Mouse (Mus musculus) heart, adult 2 months (tissue): Measurements from ENCODE around the gene Nr6a1. TPM values are rescaled to one million over a fixed set of nuclear protein-coding genes. Genes with fewer than 3 reads are reported as not detected.

ENCODE experiments used
- DNase-seq, 2 experiments: peaks; one replicate each; pipeline ENCODE4 v3.0.0; 2021
- H3K27ac ChIP-seq: fragments of 200-600 bp; 2 replicates; pipeline ENCODE4 v1.8.1; 2022
- H3K27me3 ChIP-seq: fragments of 200-500 bp; 2 replicates; pipeline ENCODE4 v1.6.1; 2012; ENCODE audit warnings: mild to moderate bottlenecking, low read length, inconsistent platforms, mixed read lengths; ENCODE audit not compliant: control insufficient read depth, insufficient read depth
- H3K36me3 ChIP-seq: fragments of 200-500 bp; 2 replicates; pipeline ENCODE4 v1.6.1; 2012; ENCODE audit warnings: low read length, inconsistent platforms; ENCODE audit not compliant: control insufficient read depth, insufficient read depth
- H3K4me1 ChIP-seq: fragments of 200-500 bp; 2 replicates; pipeline ENCODE4 v1.6.1; 2011; ENCODE audit warnings: low read length; ENCODE audit not compliant: control insufficient read depth, insufficient read depth
- H3K4me3 ChIP-seq: fragments of 200-600 bp; 2 replicates; pipeline ENCODE4 v1.8.1; 2022
- H3K79me2 ChIP-seq: fragments of 200-500 bp; replicated peaks from 2 replicates; pipeline ENCODE4 v1.6.1; 2012; ENCODE audit warnings: mild to moderate bottlenecking, inconsistent platforms, low read length, moderate library complexity, mixed read lengths; ENCODE audit not compliant: control insufficient read depth, insufficient read depth
- H3K9ac ChIP-seq: fragments of 200-500 bp; 2 replicates; pipeline ENCODE4 v1.6.1; 2012; ENCODE audit warnings: low read depth, mild to moderate bottlenecking, control low read depth, inconsistent platforms, low read length, mixed read lengths
- CTCF ChIP-seq: fragments of 200-600 bp; IDR thresholded peaks from 2 replicates; pipeline ENCODE4 v1.8.1; 2022; ENCODE audit warnings: antibody characterized with exemption, mild to moderate bottlenecking, moderate library complexity
- EP300 ChIP-seq: fragments of 200-500 bp; IDR thresholded peaks from 2 replicates; pipeline ENCODE4 v1.6.1; 2011; ENCODE audit warnings: low read depth, low read length, control low read depth; ENCODE audit not compliant: insufficient read depth
- POLR2A ChIP-seq: fragments of 200-500 bp; IDR thresholded peaks from 2 replicates; pipeline ENCODE4 v1.6.1; 2011; ENCODE audit warnings: mild to moderate bottlenecking, low read depth, low read length, control low read depth; ENCODE audit not compliant: insufficient read depth
- WGBS: fragments of 180-500 bp; shearing (Covaris S2); methylation state at CpG from one replicate; pipeline ENCODE4 v1.1.7; 2018; 5-methylcytosine and 5-hydroxymethylcytosine counted together
- intact Hi-C: fragments of 180-260 bp; cut with DNase I; formaldehyde crosslinking; loops from one replicate; pipeline ENCODE4 v1.15.1; 2025
- polyA plus RNA-seq: library from polyadenylated mRNA; depleted of rRNA; stranded (reverse); fragments of >200 nt; gene quantifications from 2 replicates; pipeline ENCODE4 v1.2.3, GENCODE M21; 2012
- total RNA-seq, 2 experiments: library from RNA; stranded (reverse); gene quantifications; 2 replicates each; pipeline ENCODE4 v1.2.3; 2021

Nr6a1 gene
- total and polyA plus RNA-seq, 3 experiments: 1.2 to 1.4 (median 1.3) TPM

DNA sequence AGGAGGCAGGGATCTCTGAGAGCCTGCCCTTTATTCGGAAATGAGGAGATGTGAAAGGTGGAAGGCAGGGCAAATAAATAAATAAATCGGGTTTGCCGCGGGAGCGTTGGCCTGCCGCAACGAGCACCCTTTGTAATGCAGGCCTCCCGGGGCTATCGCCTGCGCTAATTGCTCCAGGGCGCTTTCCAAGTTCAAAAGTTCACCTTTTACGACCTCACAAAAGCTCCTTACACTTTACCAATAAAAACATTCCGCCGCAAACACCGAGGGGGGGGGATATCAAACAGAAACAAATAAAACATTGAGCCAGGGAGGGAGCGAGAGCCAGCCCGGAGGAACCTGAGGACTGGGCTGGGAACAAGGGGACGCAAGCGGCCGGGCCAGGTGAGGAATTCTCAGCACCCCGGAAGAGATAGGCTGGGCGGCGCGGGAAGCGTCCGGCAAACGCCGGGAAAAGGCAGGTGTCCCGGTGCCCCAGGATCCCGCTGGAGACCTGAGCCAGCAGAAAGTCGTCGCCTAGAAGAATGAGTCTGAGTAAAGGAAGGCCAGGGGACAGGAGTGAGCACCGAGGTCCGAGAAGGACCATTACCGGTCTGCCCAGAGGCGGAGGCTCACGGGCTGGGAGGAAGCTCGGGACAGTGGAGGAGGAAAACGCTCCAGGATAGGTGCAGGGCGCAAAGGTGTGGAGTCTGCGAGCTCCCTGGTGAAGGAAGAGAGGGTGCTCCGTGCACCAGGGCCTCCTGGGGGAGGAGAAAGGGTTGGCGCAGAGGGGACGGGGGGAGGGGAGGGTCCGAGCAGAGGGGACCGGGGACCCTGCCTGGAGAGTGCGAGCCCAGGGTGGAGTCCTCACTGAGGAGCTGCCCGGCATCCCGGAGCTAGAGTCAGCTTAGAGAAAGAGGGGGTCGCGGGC is 2.1 kb downstream of the Nr6a1 start:
- H3K4me3 ChIP-seq: peak overlapping the region; percentile 80
- peak overlapping the region; percentile 82 for H3K27ac ChIP-seq
- 3% methylated on average over 49 of the region's 51 CpGs for WGBS
- intact Hi-C loops: loop anchor here (2.0 kb wide), 1 partner anchor 141 kb away; no protein-coding TSS in a partner anchor
- no peaks in the 10 kb centered on the region for H3K36me3 ChIP-seq
- H3K9ac ChIP-seq: peak overlapping the region; percentile 70
- no peaks in the 10 kb centered on the region for H3K27me3 ChIP-seq
- H3K4me1 ChIP-seq: no peaks in the 10 kb centered on the region
- no peaks in the 10 kb centered on the region for H3K79me2 ChIP-seq
- TF ChIP-seq CTCF (no peak), EP300 (no peak), POLR2A (no peak)
- peak; percentile 24 to 52 for DNase-seq

DNA sequence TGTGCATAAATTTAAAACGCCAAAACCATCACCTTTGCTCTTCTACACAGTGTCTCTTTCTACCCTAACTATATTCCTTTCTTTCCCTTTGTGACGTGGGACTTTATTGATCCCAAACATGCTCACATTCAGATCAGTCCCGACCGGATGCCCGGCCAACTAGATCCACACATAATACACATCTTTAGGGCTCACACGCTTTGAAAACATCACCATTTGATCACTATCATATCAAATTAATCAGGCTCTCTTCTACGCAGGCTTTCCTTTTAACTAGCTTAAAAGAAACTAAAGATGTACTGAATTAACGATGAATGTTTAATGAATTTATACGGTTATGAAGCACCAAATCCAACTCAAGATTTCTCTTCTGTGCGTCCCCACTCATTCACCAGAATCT is 2.9 kb downstream of the Nr6a1 start:
- H3K36me3 ChIP-seq: no peaks in the 10 kb centered on the region
- intact Hi-C loops: no loop called here
- TF ChIP-seq POLR2A: no peak
- H3K4me3 ChIP-seq: no peak overlapping the region; the same call in 1 of the 2 replicates
- WGBS: 74% methylated on average over 10 of the region's 10 CpGs
- H3K79me2 ChIP-seq: no peaks in the 10 kb centered on the region
- no peak overlapping the region for H3K27ac ChIP-seq
- DNase-seq: no peak
- H3K9ac ChIP-seq: no peak overlapping the region
- no peaks in the 10 kb centered on the region for H3K4me1 ChIP-seq
- no peaks in the 10 kb centered on the region for H3K27me3 ChIP-seq

- DNase-seq: no peak
- intact Hi-C loops: no loop called here
- no peak overlapping the region for H3K4me3 ChIP-seq
- no peaks in the 10 kb centered on the region for H3K79me2 ChIP-seq
- WGBS: 89% methylated on average over 2 of the region's 2 CpGs
- no peaks in the 10 kb centered on the region for H3K36me3 ChIP-seq
- H3K9ac ChIP-seq: no peak overlapping the region
- TF ChIP-seq POLR2A: no peak
- TF ChIP-seq EP300: no peak
- TF ChIP-seq CTCF: no peak
- no peaks in the 10 kb centered on the region for H3K4me1 ChIP-seq
- H3K27ac ChIP-seq: no peak overlapping the region
- H3K27me3 ChIP-seq: no peaks in the 10 kb centered on the region
Observed at GRCm38 (mm10) chr2:38923911-38924310, 3.6 kb downstream of the Nr6a1 start.

- H3K27ac ChIP-seq: no peak overlapping the region
- DNase-seq: no peak
- no peaks in the 10 kb centered on the region for H3K79me2 ChIP-seq
- intact Hi-C loops: no loop called here
- 79% methylated on average over 3 of the region's 3 CpGs for WGBS
- TF ChIP-seq POLR2A: no peak
- no peak for TF ChIP-seq CTCF
- no peak for TF ChIP-seq EP300
- H3K4me3 ChIP-seq: no peak overlapping the region
- H3K4me1 ChIP-seq: no peaks in the 10 kb centered on the region
- no peaks in the 10 kb centered on the region for H3K36me3 ChIP-seq
- H3K27me3 ChIP-seq: no peaks in the 10 kb centered on the region
- H3K9ac ChIP-seq: no peak overlapping the region
Observed at GRCm38 (mm10) chr2:38923471-38923870, 4.0 kb downstream of the Nr6a1 start.

DNA sequence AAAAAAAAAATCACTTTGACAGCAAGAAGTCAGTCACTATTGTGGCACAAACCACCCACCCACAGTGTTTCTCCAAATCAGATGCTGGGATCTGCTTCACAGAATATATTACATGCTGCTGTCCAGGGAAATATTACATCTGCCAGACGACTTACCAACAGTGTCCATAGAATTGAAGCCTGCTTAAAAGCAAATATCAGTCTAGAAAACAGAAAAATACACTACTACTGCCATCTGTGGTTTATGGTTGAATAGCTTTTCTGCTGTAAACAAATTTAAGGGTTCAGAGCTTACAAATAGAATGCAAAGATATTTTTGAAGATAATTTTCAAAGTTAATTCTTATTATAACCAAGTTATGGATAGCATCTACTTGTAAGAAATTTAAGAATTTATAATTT is 6.1 kb downstream of the Nr6a1 start:
- Histone ChIP-seq H3K36me3 (no peaks in the 10 kb centered on the region), H3K4me3 (no peak overlapping the region), H3K27ac (no peak overlapping the region), H3K4me1 (no peaks in the 10 kb centered on the region), H3K27me3 (no peaks in the 10 kb centered on the region), H3K79me2 (no peaks in the 10 kb centered on the region), H3K9ac (no peak overlapping the region)
- TF ChIP-seq CTCF (0 out of 2 replicates have a peak, but pooled peaks have one; percentile 3), EP300 (no peak)
- 56% methylated on average over 1 of the region's 1 CpGs for WGBS
- intact Hi-C loops: no loop called here
- no peak for DNase-seq

- H3K4me3 ChIP-seq: no peak overlapping the region
- no peak overlapping the region for H3K27ac ChIP-seq
- no peaks in the 10 kb centered on the region for H3K4me1 ChIP-seq
- intact Hi-C loops: no loop called here
- no peaks in the 10 kb centered on the region for H3K36me3 ChIP-seq
- WGBS: 65% methylated on average over 4 of the region's 4 CpGs
- H3K79me2 ChIP-seq: no peaks in the 10 kb centered on the region
- DNase-seq: no peak
- H3K9ac ChIP-seq: no peak overlapping the region
- no peaks in the 10 kb centered on the region for H3K27me3 ChIP-seq
- TF ChIP-seq POLR2A: no peak
- TF ChIP-seq EP300: no peak
- TF ChIP-seq CTCF: no peak
Observed at GRCm38 (mm10) chr2:38916947-38917691, 10.4 kb downstream of the Nr6a1 start.
